Mouse (Mus musculus) NIH3T3 (cell line): ENCODE data around the gene Keap1.
A peak's percentile ranks its signal among the peaks of the same experiment; 100 is the strongest.
"Not testable (repeated sequence)": the region's sequence is repeated elsewhere in the genome, so short reads cannot be mapped to it uniquely, and the experiment has no call there.

Experiments used
- DNase-seq: peaks from one replicate; pipeline ENCODE4 v3.0.0-alpha.2; 2012; ENCODE audit warnings: low read depth

Gene Keap1

GRCm38 (mm10) chr9:21261831-21262230 is 22.7 kb upstream of the Keap1 start:
- peak; percentile 18 for DNase-seq

GRCm38 (mm10) chr9:21260491-21261040 is 21.4 kb upstream of the Keap1 start:
- DNase-seq, result peak; percentile 63

DNA sequence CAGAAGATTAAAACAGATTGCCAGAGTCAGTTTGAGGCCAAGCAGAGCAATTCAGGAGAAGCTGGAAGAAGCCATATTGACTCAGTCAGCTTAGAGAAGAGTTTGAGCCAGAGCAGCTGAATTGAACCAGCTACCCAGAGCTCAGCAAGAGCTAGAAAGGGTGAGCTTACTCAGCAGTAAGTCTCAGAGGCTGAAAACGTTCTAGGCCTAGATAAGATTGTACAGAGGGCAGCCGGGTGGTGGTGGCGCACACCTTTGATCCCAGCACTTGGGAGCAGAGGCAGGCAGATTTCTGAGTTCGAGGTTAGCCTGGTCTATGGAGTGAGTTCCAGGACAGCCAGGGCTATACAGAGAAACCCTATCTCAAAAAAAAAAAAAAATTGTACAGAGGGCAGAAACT is 17.2 kb upstream of the Keap1 start:
- DNase-seq, result not testable (repeated sequence)

DNA sequence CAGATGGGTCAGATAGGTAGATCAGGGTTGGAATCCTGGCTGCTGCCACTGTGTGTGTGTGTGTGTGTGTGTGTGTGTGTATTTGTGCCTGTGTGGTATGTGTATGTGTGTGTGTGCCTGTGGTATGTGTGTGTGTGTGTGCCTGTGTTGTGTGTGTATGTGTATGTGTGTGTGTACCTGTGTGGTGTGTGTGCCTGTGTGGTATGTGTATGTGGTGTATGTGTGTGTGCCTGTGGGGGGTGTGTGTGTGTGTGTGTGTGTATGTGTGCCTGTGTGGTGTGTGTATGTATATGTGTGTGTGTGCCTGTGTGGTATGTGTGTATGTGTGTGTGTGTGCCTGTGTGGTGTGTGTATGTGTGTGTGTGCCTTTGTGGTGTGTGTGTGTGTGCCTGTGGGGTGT is 15.5 kb upstream of the Keap1 start:
- DNase-seq, result no peak

- DNase-seq, result no peak
Observed at GRCm38 (mm10) chr9:21251116-21251735, 12.1 kb upstream of the Keap1 start.

DNA sequence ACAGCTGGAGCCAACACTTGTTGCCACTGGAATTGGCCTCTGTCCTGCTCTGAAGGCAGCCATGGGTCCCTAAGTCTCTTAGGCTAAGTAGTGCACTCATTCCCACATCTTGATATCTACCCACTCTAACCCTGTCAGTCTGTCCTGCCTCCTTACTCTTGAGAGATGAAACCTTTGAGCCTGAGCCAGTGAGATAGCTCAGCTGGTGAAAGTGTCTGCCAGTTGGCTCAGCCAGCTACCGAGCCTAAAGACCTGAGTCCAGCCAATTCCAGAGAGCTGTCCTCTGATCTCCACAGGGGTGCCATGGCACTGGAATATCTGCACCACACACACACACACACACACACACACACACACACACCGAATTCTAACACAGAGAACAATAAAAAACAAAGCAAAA is 11.3 kb upstream of the Keap1 start:
- DNase-seq, result no peak

DNA sequence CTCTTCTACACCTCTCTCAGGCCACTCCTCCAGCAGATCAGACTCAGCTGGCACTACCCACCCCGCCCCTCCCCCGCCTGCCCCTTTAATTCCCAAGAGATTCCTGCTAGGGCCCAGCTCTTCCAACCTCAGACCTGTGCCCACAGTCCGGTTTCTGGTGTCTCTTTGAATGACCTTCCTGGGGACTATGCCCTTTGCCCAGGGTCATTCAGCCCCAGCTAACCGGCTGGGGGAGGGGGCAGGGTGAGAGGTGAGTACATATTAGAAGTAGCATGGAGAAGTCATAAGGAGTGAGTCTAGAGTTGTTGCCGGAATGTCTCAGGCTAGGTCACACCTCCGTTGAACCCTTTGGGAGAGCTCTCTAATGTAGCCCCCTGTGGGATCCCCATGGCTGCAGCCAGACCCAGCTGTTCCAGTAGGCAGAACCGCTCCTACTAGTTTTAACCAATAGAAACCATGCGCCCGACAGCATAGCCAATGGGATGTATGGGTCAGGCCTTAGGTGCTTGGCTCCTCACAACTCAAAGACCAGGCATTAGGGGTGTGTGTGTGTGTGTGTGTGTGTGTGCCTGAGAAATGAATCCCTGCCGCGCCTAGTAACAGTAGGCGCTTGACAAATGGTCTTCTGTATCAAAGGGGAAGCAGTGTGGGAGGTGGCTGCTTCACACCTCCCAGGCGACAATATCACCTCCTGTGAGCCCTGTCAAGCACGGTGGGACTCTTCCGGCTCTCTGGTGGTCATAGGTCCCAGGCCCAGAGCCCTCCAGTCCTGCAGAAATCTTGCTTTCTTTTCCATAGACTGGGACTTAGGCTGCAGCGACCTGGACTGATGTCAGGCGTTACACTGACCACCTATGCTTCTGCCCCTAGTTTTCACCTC is 10.7 kb upstream of the Keap1 start:
- DNase-seq, result no peak

GRCm38 (mm10) chr9:21248326-21248725 is 9.2 kb upstream of the Keap1 start, which contains the start of gene S1pr5:
S1pr5 (minus strand) TSS chr9:21248443.
- no peak for DNase-seq

GRCm38 (mm10) chr9:21246342-21246741 is 7.2 kb upstream of the Keap1 start:
- no peak for DNase-seq

- DNase-seq, result no peak
Observed at GRCm38 (mm10) chr9:21245113-21245487, 5.9 kb upstream of the Keap1 start.

- DNase-seq, result no peak
Observed at GRCm38 (mm10) chr9:21244428-21245112, 5.4 kb upstream of the Keap1 start.

DNA sequence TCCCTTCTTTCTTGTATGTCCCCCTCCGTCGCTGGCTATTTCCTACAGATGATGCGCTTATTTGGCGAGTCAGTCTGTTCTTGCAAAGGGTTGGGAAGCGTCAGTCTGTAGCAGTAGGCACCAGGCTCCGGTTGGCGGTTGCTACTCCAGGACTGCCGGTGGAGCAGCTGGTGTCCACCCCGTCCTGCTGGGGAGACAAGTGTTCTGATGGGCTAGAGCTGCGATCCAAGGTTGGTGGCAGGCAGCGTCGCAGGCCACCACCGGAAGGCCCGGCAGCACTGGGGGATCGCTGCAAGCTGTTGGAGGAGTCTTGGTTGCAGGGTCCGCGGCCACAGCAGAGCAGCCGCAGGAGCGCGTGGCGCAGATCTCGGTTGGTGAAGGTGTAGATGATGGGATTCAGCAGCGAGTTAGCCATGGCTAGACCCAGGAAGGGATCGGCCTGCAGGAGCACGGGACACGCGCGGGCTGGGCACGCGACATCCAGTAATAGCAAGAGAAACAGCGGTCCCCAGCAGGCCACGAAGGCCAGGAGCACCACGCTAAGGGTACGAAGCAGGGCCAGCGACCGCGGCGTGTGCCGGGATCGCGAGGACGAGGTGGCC is 4.8 kb upstream of the Keap1 start:
- no peak for DNase-seq

DNA sequence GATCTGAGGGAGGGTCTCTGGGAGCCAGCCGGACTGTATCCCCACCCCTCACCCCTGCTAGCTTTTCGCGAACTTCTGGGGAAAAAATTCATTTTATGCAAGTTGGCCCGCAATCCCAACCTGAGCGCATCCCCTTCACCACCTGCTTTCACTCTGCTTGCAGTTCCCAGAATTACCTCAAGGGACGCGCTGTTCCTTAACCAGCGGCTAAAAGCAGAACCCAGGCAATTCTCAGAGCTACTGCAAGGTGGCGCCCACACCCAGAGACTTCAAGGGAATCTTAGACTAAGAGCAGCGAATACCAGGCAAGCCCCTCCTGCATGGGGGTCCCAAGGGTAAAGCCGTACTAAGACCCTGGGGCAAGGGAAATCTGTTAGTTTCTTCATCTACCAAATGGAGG is 2.2 kb upstream of the Keap1 start:
- DNase-seq, result peak; percentile 77

DNA sequence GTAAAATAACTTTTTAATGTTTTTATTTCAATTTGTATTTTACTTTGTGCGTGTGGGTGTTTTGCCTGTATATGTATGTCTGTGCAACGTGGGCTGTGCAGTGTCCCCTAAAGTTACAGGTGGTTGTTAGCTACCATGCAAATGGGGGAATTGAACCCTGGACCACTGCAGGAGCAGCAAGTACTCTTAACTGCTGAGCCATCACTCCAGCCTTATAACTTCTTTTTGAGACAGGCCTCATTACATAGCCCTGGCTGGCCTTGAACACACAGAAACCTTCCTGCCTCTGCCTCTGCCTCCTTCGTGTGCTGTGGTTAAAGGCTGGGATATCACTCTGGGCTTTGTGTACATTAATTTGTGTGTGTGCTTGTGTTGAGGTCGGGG is 296 bp upstream of the Keap1 start:
- DNase-seq, result no peak

DNA sequence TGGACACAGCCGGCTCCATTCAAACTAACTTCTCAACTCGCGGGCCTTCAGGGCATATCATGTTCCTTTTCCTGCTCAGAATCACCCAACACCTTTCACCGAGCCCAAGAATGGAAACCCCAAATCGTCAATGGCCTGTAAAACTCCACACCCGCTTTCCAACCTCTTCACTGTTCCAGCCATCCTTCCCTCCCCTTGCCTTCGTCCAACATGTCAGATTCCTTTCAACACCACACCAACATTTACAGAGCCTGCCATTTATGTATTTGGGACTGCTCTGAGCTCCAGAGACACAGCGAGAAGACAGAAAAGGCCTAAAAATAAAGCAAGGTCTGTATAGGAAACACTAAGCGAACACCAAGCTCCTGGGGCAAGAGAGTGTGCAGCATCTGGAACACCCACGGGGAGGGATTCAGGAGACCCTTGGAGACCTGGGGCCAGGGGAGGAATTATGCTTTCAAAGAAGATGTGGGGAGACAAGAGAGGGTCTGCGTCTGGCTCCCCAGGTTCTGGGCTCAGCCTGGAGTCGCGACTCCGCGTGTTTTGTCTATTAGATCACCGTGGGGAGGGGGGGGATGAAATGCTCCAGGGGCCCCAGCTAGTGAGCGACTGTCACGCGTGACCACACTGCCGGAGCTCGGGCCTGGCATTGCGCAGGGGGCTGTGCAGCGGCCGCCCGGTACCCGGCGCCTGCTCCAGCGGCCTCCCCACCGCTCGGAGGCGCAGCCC is 993 bp downstream of the Keap1 start:
- DNase-seq, result peak; percentile 51

DNA sequence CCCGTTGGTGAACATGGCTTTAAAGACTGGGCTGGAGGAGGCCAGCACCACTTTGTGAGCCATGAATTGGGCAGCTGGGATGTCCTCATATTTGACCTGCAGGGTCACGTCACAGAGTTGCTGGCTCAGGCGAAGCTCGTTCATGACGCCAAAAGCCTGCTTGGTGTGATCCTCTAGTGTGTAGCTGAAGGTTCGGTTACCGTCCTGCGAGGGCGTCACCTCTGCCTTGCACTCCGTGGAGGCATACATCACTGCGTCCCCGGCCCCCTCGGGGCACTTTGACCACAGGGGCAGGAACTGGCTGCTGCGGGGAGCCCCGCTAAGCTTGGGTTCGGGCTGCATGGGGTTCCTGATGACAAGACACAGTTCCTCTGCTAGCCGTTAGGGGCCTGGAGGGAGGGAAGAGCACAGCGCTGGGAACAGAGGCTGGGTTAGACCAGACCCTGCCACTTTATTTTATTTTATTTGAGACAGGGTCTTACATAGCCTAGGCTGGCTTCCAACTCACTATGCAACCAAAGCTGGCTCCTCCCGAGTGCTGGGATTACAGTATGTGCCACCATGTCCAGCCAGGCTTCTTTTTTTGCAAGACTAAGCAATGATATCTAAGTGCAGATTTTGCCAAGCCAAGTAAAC is 1.7 kb downstream of the Keap1 start:
- DNase-seq, result peak; percentile 57

DNA sequence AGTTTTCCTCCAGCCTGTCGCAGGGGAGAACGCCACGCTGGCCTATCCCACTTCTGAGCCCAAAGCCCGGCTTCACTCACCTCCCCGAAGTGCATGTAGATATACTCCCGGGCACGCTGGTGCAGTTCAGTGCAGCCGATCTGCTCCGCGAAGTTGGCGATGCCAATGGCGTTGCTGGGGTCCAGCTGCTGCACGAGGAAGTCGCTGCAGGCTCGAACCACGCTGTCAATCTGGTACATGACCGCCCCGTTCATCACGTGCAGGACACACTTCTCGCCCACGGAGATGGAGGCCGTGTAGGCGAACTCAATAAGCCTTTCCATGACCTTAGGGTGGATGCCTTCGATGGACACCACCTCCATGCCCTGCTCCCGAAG is 2.2 kb downstream of the Keap1 start:
- no peak for DNase-seq

GRCm38 (mm10) chr9:21235341-21235740 is 3.8 kb downstream of the Keap1 start:
- no peak for DNase-seq

- no peak for DNase-seq
Observed at GRCm38 (mm10) chr9:21233805-21234204, 5.4 kb downstream of the Keap1 start.

- no peak for DNase-seq
Observed at GRCm38 (mm10) chr9:21233366-21233765, 5.8 kb downstream of the Keap1 start.

DNA sequence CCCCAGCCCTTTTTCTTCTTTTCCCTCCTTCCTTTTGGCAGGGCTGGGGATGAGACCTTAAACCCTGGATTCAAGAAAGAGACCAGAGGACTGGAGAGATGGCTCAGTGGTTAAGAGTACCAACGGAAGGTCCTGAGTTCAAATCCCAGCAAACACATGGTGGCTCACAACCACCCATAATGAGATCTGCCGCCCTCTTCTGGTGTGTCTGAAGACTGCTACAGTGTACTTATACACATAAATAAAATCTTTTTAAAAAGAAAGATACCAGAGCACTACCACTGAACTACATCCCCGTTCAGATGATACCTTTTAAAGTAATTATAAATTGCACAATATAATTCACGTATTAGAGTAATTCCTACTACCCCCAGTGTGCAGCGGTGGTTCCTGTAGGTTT is 6.3 kb downstream of the Keap1 start:
- DNase-seq, result no peak
